Mouse (Mus musculus) lung, adult 2 months (tissue): ENCODE results near the gene Gm6588.

Source experiments
- CTCF ChIP-seq: fragments of 200-500 bp; IDR thresholded peaks from 2 replicates; pipeline ENCODE4 v1.5.1; 2011; ENCODE audit warnings: mild to moderate bottlenecking, low read length, control low read depth; ENCODE audit not compliant: insufficient read depth
- POLR2A ChIP-seq: fragments of 200-500 bp; IDR thresholded peaks from 2 replicates; pipeline ENCODE4 v1.6.1; 2011; ENCODE audit warnings: low read depth, mild to moderate bottlenecking, control low read depth, low read length, borderline replicate concordance; ENCODE audit errors: extremely low read depth

GRCm38 (mm10) chr5:112432033-112432432, 17.2 kb upstream of the Gm6588 start:
- TF ChIP-seq CTCF, result no peak
- TF ChIP-seq POLR2A, result no peak
